Mouse (Mus musculus) megakaryocyte progenitor cell, adult 5-6 weeks (primary cell): ENCODE measurements around the gene Bend6. TPM values are rescaled to one million over a fixed set of nuclear protein-coding genes. Genes with fewer than 3 reads are reported as not detected.

ENCODE experiments used
- ATAC-seq: replicated peaks from 2 replicates; pipeline ENCODE4 v1.8.0; 2016; ENCODE audit warnings: mild to moderate bottlenecking, moderate TSS enrichment, inconsistent platforms; ENCODE audit not compliant: poor library complexity
- total RNA-seq, 2 experiments: library from RNA; stranded (forward) in 1 of 2; stranded (reverse) in 1 of 2; fragments of 157-497, 149-512 nt in 1 of 2; fragments of 200-1000 nt in 1 of 2; gene quantifications; 2 replicates each; pipeline versions ENCODE4 v1.2.3 to v1.2.4; 2015 to 2017

Gene Bend6
- not detected in 2 replicates for total RNA-seq (2015)
- total RNA-seq (2017), result not detected in 2 replicates

- ATAC-seq, result peak; percentile 56
Observed at GRCm38 (mm10) chr1:33907421-33908190, at the start of gene Bend6. Gene Bend6 (minus strand): TSS chr1:33907816.

GRCm38 (mm10) chr1:33955626-33956025, 48.0 kb upstream of the Bend6 start:
- ATAC-seq, result no peak

- ATAC-seq, result no peak
Observed at GRCm38 (mm10) chr1:33948511-33948910, 40.9 kb upstream of the Bend6 start.

GRCm38 (mm10) chr1:33947838-33948237, 40.2 kb upstream of the Bend6 start:
- ATAC-seq, result no peak

- ATAC-seq, result no peak
Observed at GRCm38 (mm10) chr1:33946601-33947395, 39.2 kb upstream of the Bend6 start.

GRCm38 (mm10) chr1:33945756-33946155, 38.1 kb upstream of the Bend6 start:
- no peak for ATAC-seq

GRCm38 (mm10) chr1:33944977-33945750, 37.5 kb upstream of the Bend6 start:
- ATAC-seq, result no peak; the same call in 1 of the 2 replicates

- ATAC-seq, result 0 out of 2 replicates have a peak, but pooled peaks have one; percentile 26
Observed at GRCm38 (mm10) chr1:33943943-33944342, 36.3 kb upstream of the Bend6 start.

GRCm38 (mm10) chr1:33942638-33943037, 35.0 kb upstream of the Bend6 start:
- no peak for ATAC-seq

GRCm38 (mm10) chr1:33940364-33940928, 32.8 kb upstream of the Bend6 start:
- ATAC-seq, result no peak

GRCm38 (mm10) chr1:33939828-33940227, 32.2 kb upstream of the Bend6 start:
- no peak for ATAC-seq

GRCm38 (mm10) chr1:33935946-33936345, 28.3 kb upstream of the Bend6 start:
- ATAC-seq, result no peak

- no peak for ATAC-seq
Observed at GRCm38 (mm10) chr1:33932845-33933499, 25.4 kb upstream of the Bend6 start.

GRCm38 (mm10) chr1:33932196-33932595, 24.6 kb upstream of the Bend6 start:
- ATAC-seq, result no peak

- no peak for ATAC-seq
Observed at GRCm38 (mm10) chr1:33931791-33932190, 24.2 kb upstream of the Bend6 start.

- no peak for ATAC-seq
Observed at GRCm38 (mm10) chr1:33927466-33927865, 19.9 kb upstream of the Bend6 start.

- no peak for ATAC-seq
Observed at GRCm38 (mm10) chr1:33925283-33925682, 17.7 kb upstream of the Bend6 start.

- no peak for ATAC-seq
Observed at GRCm38 (mm10) chr1:33922975-33923374, 15.4 kb upstream of the Bend6 start.

- peak; percentile 47 for ATAC-seq
Observed at GRCm38 (mm10) chr1:33916554-33916953, 8.9 kb upstream of the Bend6 start.

GRCm38 (mm10) chr1:33911589-33911988, 4.0 kb upstream of the Bend6 start:
- no peak for ATAC-seq
